Mouse (Mus musculus) kidney, embryonic 15.5 days (tissue): ENCODE results near the gene Tas2r102. TPM values are rescaled to one million over a fixed set of nuclear protein-coding genes. Genes with fewer than 3 reads are reported as not detected.

ENCODE experiments used
- ATAC-seq: fragments of 200-750 bp; cut with Nextera tagmentation; replicated peaks from 2 replicates; pipeline ENCODE4 v1.8.0; 2017; ENCODE audit warnings: moderate TSS enrichment; ENCODE audit not compliant: low FRiP score
- H3K27ac ChIP-seq: fragments of 300-500 bp; sonication (generic); 2 replicates; pipeline ENCODE4 v1.5.1; 2015; ENCODE audit warnings: mild to moderate bottlenecking, inconsistent platforms
- H3K27me3 ChIP-seq: fragments of 300-500 bp; sonication (generic); 2 replicates; pipeline ENCODE4 v1.6.1; 2015; ENCODE audit warnings: inconsistent platforms
- H3K36me3 ChIP-seq: fragments of 300-500 bp; sonication (generic); 2 replicates; pipeline ENCODE4 v1.6.1; 2015; ENCODE audit warnings: inconsistent platforms
- H3K4me1 ChIP-seq: fragments of 300-500 bp; sonication (generic); 2 replicates; pipeline ENCODE4 v1.6.1; 2015; ENCODE audit warnings: inconsistent platforms
- H3K4me2 ChIP-seq: fragments of 300-500 bp; sonication (generic); 2 replicates; pipeline ENCODE4 v1.6.1; 2015; ENCODE audit warnings: moderate library complexity, mild to moderate bottlenecking, inconsistent platforms
- H3K4me3 ChIP-seq: fragments of 300-500 bp; sonication (generic); replicated peaks from 2 replicates; pipeline ENCODE4 v1.5.1; 2015; ENCODE audit warnings: mild to moderate bottlenecking, inconsistent platforms
- H3K9ac ChIP-seq: fragments of 300-500 bp; sonication (generic); 2 replicates; pipeline ENCODE4 v1.6.1; 2015; ENCODE audit warnings: mild to moderate bottlenecking, inconsistent platforms
- H3K9me3 ChIP-seq: fragments of 300-500 bp; sonication (generic); replicated peaks from 2 replicates; pipeline ENCODE4 v1.6.1; 2016; ENCODE audit warnings: inconsistent platforms
- WGBS: fragments of 180-500 bp; shearing (Covaris S2); methylation state at CpG from one replicate; pipeline ENCODE4 v1.1.7; 2015; ENCODE audit warnings: mixed read lengths; 5-methylcytosine and 5-hydroxymethylcytosine counted together
- polyA plus RNA-seq: library from polyadenylated mRNA; unstranded; fragments of >200 nt; fragmentation: Nextera tagmentation; extraction: Ambion mirVana; gene quantifications from 2 replicates; pipeline ENCODE4 v1.2.1, GENCODE M21; 2015

Tas2r102 gene
- polyA plus RNA-seq: not detected in 2 replicates

DNA sequence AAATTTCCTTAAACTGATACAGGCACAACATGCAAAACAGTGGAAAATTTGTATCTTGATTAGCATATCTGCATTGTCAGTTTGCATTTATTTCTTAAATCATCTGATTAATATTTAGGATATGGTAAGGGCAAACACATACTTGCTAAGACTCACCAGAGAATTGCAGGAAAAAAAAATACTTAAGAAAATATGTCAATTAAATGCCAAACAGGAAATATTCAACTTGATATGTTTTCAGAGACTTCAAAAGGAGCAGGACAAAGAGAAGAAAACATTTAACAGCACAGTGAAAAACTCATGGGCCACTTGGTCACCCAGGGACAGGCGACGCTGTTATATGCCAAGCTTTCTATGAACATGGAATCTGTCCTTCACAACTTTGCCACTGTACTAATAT is at the start of gene Tas2r102:
TSS of gene Tas2r102 (plus strand) at position 301 of the 400 bp plus-strand sequence.
- 90% methylated on average over 2 of the region's 2 CpGs for WGBS
- Histone ChIP-seq H3K9ac (no peak within 1 kb of the TSS), H3K27ac (no peak within 1 kb of the TSS), H3K4me3 (no peak within 1 kb of the TSS), H3K4me2 (no peak within 1 kb of the TSS), H3K4me1 (no peaks in the 10 kb centered on the region), H3K27me3 (no peaks in the 10 kb centered on the region), H3K9me3 (no peaks in the 10 kb centered on the region), H3K36me3 (no peaks in the 10 kb centered on the region)
- no peak for ATAC-seq

DNA sequence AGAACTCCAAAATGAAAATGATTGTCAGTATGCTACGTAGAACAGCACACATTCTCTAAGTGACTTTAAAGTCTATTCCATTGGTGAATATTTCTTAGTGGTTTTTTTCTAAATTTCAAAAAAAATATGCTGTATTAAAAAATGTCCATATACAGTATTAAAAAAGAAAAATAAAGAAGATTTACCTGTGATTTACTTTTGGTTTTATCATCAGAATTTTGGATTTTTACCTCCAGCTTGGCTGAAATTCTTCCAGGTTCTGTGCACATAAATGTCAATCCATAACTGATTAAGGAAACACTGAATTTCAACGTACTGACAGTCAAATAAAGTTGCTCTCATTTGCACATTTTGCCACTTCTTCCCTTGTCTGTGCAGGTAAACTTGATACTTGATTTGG is 24.0 kb upstream of the Tas2r102 start, which contains the start of gene Tas2r115:
TSS of gene Tas2r115 (minus strand) at position 101 of the 400 bp plus-strand sequence.
- WGBS: 72% methylated on average over 2 of the region's 2 CpGs
- no peaks in the 10 kb centered on the region for H3K4me1 ChIP-seq
- H3K9ac ChIP-seq: no peak within 1 kb of the TSS
- H3K4me2 ChIP-seq: no peak within 1 kb of the TSS
- no peaks in the 10 kb centered on the region for H3K27me3 ChIP-seq
- no peak within 1 kb of the TSS for H3K4me3 ChIP-seq
- ATAC-seq: no peak
- H3K36me3 ChIP-seq: no peaks in the 10 kb centered on the region
- H3K9me3 ChIP-seq: no peaks in the 10 kb centered on the region
- H3K27ac ChIP-seq: no peak within 1 kb of the TSS

- H3K9ac ChIP-seq: no peak overlapping the region
- no peaks in the 10 kb centered on the region for H3K9me3 ChIP-seq
- no peak overlapping the region for H3K4me3 ChIP-seq
- no peaks in the 10 kb centered on the region for H3K36me3 ChIP-seq
- no peaks in the 10 kb centered on the region for H3K4me1 ChIP-seq
- no peak overlapping the region for H3K27ac ChIP-seq
- WGBS: 85% methylated on average over 2 of the region's 2 CpGs
- no peak for ATAC-seq
- H3K27me3 ChIP-seq: no peaks in the 10 kb centered on the region
- H3K4me2 ChIP-seq: no peak overlapping the region
Observed at GRCm38 (mm10) chr6:132750206-132750605, 11.7 kb upstream of the Tas2r102 start.

DNA sequence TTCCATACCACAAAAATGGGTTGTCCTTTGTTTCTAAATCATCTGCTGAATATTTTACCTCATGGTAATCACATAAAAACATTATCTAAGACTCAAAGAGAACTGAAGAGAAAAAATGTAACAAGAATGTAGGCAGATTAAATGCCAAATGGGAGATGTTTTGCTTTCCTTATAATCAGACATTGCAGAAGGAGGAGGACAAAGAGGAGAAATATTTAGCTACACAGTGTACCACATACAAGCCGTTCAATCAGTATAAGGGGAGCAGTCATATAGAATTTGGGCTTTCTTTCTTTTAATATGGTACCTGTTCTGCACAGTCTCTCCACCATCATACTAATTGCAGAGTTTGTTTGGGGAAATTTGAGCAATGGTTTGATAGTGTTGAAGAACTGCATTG is 7.5 kb upstream of the Tas2r102 start, which contains the start of gene Tas2r124:
TSS of gene Tas2r124 (plus strand) at position 301 of the 400 bp plus-strand sequence.
- H3K4me1 ChIP-seq: no peaks in the 10 kb centered on the region
- no peak within 1 kb of the TSS for H3K4me3 ChIP-seq
- H3K27ac ChIP-seq: no peak within 1 kb of the TSS
- H3K9ac ChIP-seq: no peak within 1 kb of the TSS
- 83% methylated on average over 1 of the region's 1 CpGs for WGBS
- H3K9me3 ChIP-seq: no peaks in the 10 kb centered on the region
- no peak for ATAC-seq
- H3K27me3 ChIP-seq: no peaks in the 10 kb centered on the region
- no peak within 1 kb of the TSS for H3K4me2 ChIP-seq
- no peaks in the 10 kb centered on the region for H3K36me3 ChIP-seq

- Histone ChIP-seq H3K9ac (no peak within 1 kb of the TSS), H3K4me2 (no peak within 1 kb of the TSS), H3K27ac (no peak within 1 kb of the TSS)
Observed at GRCm38 (mm10) chr6:132778062-132778461, 16.1 kb downstream of the Tas2r102 start, which contains the start of gene Tas2r136. Gene Tas2r136, minus strand, starts transcription at chr6:132778162.

GRCm38 (mm10) chr6:132795393-132795792 is 33.5 kb downstream of the Tas2r102 start:
- Histone ChIP-seq H3K27ac (0 out of 2 replicates have a peak overlapping the region, but pooled peaks have one; percentile 54), H3K4me1 (0 out of 2 replicates have a peak, but pooled peaks cover 3% of the 10 kb centered on the region), H3K9me3 (peaks cover 19% of the 10 kb centered on the region), H3K27me3 (no peaks in the 10 kb centered on the region), H3K36me3 (no peaks in the 10 kb centered on the region), H3K4me2 (no peak overlapping the region), H3K4me3 (no peak overlapping the region), H3K9ac (no peak overlapping the region)
- 0% methylated on average over 1 of the region's 1 CpGs for WGBS
- peak; percentile 98 for ATAC-seq

More at GRCm38 (mm10) chr6:132778062-132778461, 16.1 kb downstream of the Tas2r102 start, which contains the start of gene Tas2r136:
- no peaks in the 10 kb centered on the region for H3K36me3 ChIP-seq
- no peaks in the 10 kb centered on the region for H3K9me3 ChIP-seq
- no peak within 1 kb of the TSS for H3K4me3 ChIP-seq
- H3K27me3 ChIP-seq: no peaks in the 10 kb centered on the region
- no peak for ATAC-seq
- H3K4me1 ChIP-seq: no peaks in the 10 kb centered on the region

DNA sequence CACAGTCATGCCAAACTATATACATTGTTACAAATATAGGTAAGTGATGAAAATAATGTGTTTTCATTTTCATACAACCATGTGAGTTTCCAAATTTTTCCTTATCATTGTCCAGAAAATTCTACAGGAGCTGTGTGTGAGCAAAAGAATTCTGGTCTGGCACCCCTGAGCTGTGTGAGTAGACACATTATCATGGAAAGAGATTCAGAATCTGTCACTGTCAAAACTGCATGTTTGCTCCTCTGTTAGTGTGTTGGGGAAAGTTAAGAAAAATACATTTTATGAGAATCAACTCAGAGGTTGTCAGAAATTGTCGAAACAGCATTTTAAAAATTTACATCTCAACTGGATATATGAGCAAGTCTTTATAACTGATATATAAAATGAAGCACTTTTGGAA is 40.6 kb downstream of the Tas2r102 start, which contains the start of gene Tas2r117:
TSS of gene Tas2r117 (plus strand) at position 301 of the 400 bp plus-strand sequence.
- Histone ChIP-seq H3K9ac (no peak within 1 kb of the TSS), H3K4me2 (no peak within 1 kb of the TSS), H3K27ac (no peak within 1 kb of the TSS), H3K27me3 (no peaks in the 10 kb centered on the region), H3K9me3 (no peaks in the 10 kb centered on the region), H3K4me1 (no peaks in the 10 kb centered on the region), H3K4me3 (no peak within 1 kb of the TSS), H3K36me3 (no peaks in the 10 kb centered on the region)
- WGBS: 86% methylated on average over 1 of the region's 1 CpGs
- no peak for ATAC-seq

Other genes with a start within 250 kb of the Tas2r102 start
- gene Prh1, start 192.3 kb upstream of the Tas2r102 start, polyA plus RNA-seq: not detected in 2 replicates
- gene Prp2, start 166.2 kb upstream of the Tas2r102 start, polyA plus RNA-seq: not detected in 2 replicates
- not detected in 2 replicates for gene A630073D07Rik, start 110.6 kb upstream of the Tas2r102 start, polyA plus RNA-seq
- gene Tas2r120, start 105.2 kb upstream of the Tas2r102 start, polyA plus RNA-seq: not detected in 2 replicates
- not detected in 2 replicates for gene Tas2r121, start 61.1 kb upstream of the Tas2r102 start, polyA plus RNA-seq
- gene Tas2r122, start 50.2 kb upstream of the Tas2r102 start, polyA plus RNA-seq: not detected in 2 replicates
- not detected in 2 replicates for gene Tas2r115, start 24.1 kb upstream of the Tas2r102 start, polyA plus RNA-seq
- gene Tas2r124, start 7.4 kb upstream of the Tas2r102 start, polyA plus RNA-seq: not detected in 2 replicates
- not detected in 2 replicates for gene Tas2r136, start 16.0 kb downstream of the Tas2r102 start, polyA plus RNA-seq
- gene Tas2r117, start 40.7 kb downstream of the Tas2r102 start, polyA plus RNA-seq: not detected in 2 replicates
- gene Tas2r123, start 85.0 kb downstream of the Tas2r102 start, polyA plus RNA-seq: not detected in 2 replicates
- gene Tas2r116, start 93.3 kb downstream of the Tas2r102 start, polyA plus RNA-seq: not detected in 2 replicates
- not detected in 2 replicates for gene Tas2r110, start 105.9 kb downstream of the Tas2r102 start, polyA plus RNA-seq
- gene Tas2r113, start 130.9 kb downstream of the Tas2r102 start, polyA plus RNA-seq: not detected in 2 replicates
- not detected in 2 replicates for gene Tas2r125, start 147.5 kb downstream of the Tas2r102 start, polyA plus RNA-seq
- not detected in 2 replicates for gene Tas2r129, start 189.0 kb downstream of the Tas2r102 start, polyA plus RNA-seq
- not detected in 2 replicates for gene Tas2r131, start 195.8 kb downstream of the Tas2r102 start, polyA plus RNA-seq
- gene Tas2r109, start 218.8 kb downstream of the Tas2r102 start, polyA plus RNA-seq: not detected in 2 replicates